Mouse (Mus musculus): Measurements from ENCODE around the gene Prdx6. TPM values are rescaled to one million over a fixed set of nuclear protein-coding genes. Genes with fewer than 3 reads are reported as not detected.

The Prdx6 gene
- total and polyA plus RNA-seq, 3 experiments: 102 to 277 (median 232) TPM

- in situ Hi-C loops (cut with MboI; ENCODE audit: low pct_ligation_motif_present, low pct_unique_long_range_greater_than_20kb, low sequenced_read_pairs): no loop called here
- Histone ChIP-seq H3K4me1 (ENCODE audit: control insufficient read depth in 1 of 2, insufficient read depth in 2 of 2) (peaks cover 4 to 31% of the 10 kb centered on the region in 2 experiments), H3K9ac (ENCODE audit: insufficient read depth, low read depth) (no peak overlapping the region), H3K36me3 (replicated peaks in 1 of 2; ENCODE audit: control insufficient read depth in 1 of 2, insufficient read depth in 1 of 2, low read length in 1 of 2) (peaks cover 0 to 9% of the 10 kb centered on the region in 2 experiments), H3K4me2 (ENCODE audit: insufficient read depth, low read depth, poor library complexity, severe bottlenecking) (no peak overlapping the region), H3K79me2 (replicated peaks; ENCODE audit: control insufficient read depth, extremely low read depth, insufficient read depth, poor library complexity, severe bottlenecking) (peaks cover 24% of the 10 kb centered on the region), H3K27ac (ENCODE audit: insufficient read depth, low read depth) (no peak overlapping the region), H3K27me3 (replicated peaks) (no peaks in the 10 kb centered on the region), H3K4me3 (replicated peaks in 1 of 3; ENCODE audit: low read depth in 2 of 3, low read length in 2 of 3, poor library complexity in 1 of 3) (no peak overlapping the region), H3K9me3 (replicated peaks; ENCODE audit: low read length) (no peaks in the 10 kb centered on the region)
- dilution Hi-C loops (cut with MboI; ENCODE audit: extremely low pct_ligation_motif_present, extremely low pct_unique_long_range_greater_than_20kb, low sequenced_read_pairs): no loop called here
- no peak for DNase-seq (ENCODE audit: extremely low read depth)
- TF ChIP-seq CTCF (conservative IDR thresholded peaks at IDR 0.05 in 1 of 2, IDR thresholded peaks at IDR 0.05 in 1 of 2; ENCODE audit: low read depth in 2 of 2, low read length in 2 of 2): no peak
- no peak for TF ChIP-seq ELF1 (IDR thresholded peaks at IDR 0.05; ENCODE audit: low read depth, low read length)
- TF ChIP-seq SMC3 (IDR thresholded peaks at IDR 0.05; ENCODE audit: low read depth, low read length): no peak
- no peak for TF ChIP-seq CHD2 (IDR thresholded peaks at IDR 0.05; ENCODE audit: low read length)
- no peak for TF ChIP-seq ZC3H11A (IDR thresholded peaks at IDR 0.05; ENCODE audit: low read depth, low read length)
- no peak for TF ChIP-seq ZKSCAN1 (IDR thresholded peaks at IDR 0.05; ENCODE audit: borderline replicate concordance, low read depth, low read length)
- no peak for TF ChIP-seq NELFE (IDR thresholded peaks at IDR 0.05; ENCODE audit: low read depth, low read length)
- no peak for TF ChIP-seq CHD1 (IDR thresholded peaks at IDR 0.05; ENCODE audit: low read depth, low read length)
- no peak for TF ChIP-seq RAD21 (IDR thresholded peaks at IDR 0.05; ENCODE audit: low read depth, low read length)
- TF ChIP-seq USF2 (conservative IDR thresholded peaks at IDR 0.05; ENCODE audit: low read depth, low read length): no peak
- TF ChIP-seq ZNF384 (IDR thresholded peaks at IDR 0.05; ENCODE audit: low read depth, low read length): no peak
These were observed 1.9 kb upstream of the Prdx6 start for GRCm38 (mm10) chr1:161252901-161253300.

DNA sequence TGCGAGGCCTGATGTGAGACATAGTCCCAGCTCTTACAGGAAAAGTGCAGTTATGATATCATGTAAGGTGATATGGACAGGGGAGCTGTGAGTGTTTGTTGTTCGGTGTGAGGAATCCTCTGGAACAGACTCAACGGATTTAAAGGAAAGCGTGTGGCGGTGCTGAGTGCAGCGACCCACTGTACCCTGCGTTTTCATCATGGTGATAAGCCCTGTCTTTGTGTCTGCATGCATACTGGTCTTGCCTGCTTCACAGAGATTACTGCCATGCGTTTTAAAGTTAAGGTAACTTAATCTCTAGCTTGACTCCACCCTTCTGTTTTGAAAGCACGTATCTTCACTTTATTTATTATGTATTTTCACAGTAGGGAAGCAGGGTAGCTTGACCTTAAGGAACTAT is 1.3 kb upstream of the Prdx6 start:
- H3K27me3 ChIP-seq (replicated peaks): no peaks in the 10 kb centered on the region
- no peaks in the 10 kb centered on the region for H3K9me3 ChIP-seq (replicated peaks; ENCODE audit: low read length)
- in situ Hi-C loops (cut with MboI; ENCODE audit: low pct_ligation_motif_present, low pct_unique_long_range_greater_than_20kb, low sequenced_read_pairs) (no loop called here), dilution Hi-C loops (cut with MboI; ENCODE audit: extremely low pct_ligation_motif_present, extremely low pct_unique_long_range_greater_than_20kb, low sequenced_read_pairs) (no loop called here)
- H3K4me3 ChIP-seq (replicated peaks in 1 of 3; ENCODE audit: low read depth in 2 of 3, low read length in 2 of 3, poor library complexity in 1 of 3): no peak overlapping the region
- H3K79me2 ChIP-seq (replicated peaks; ENCODE audit: control insufficient read depth, extremely low read depth, insufficient read depth, poor library complexity, severe bottlenecking): peaks cover 24% of the 10 kb centered on the region
- no peak overlapping the region for H3K27ac ChIP-seq (ENCODE audit: insufficient read depth, low read depth)
- H3K9ac ChIP-seq (ENCODE audit: insufficient read depth, low read depth): no peak overlapping the region
- peaks cover 4 to 37% of the 10 kb centered on the region in 2 experiments for H3K4me1 ChIP-seq (ENCODE audit: control insufficient read depth in 1 of 2, insufficient read depth in 2 of 2)
- TF ChIP-seq MAX (IDR thresholded peaks at IDR 0.05; ENCODE audit: low read length) (no peak), MXI1 (IDR thresholded peaks at IDR 0.05; ENCODE audit: low read depth, low read length) (no peak), POLR2A (IDR thresholded peaks at IDR 0.05; ENCODE audit: low read depth, low read length) (no peak), SIN3A (IDR thresholded peaks at IDR 0.05; ENCODE audit: low read length) (no peak), USF2 (conservative IDR thresholded peaks at IDR 0.05; ENCODE audit: low read depth, low read length) (no peak), JUN (IDR thresholded peaks at IDR 0.05; ENCODE audit: insufficient read depth, low read depth, low read length) (no peak), MYC (IDR thresholded peaks at IDR 0.05; ENCODE audit: low read depth, low read length) (0 out of 2 replicates have a peak, but pooled peaks have one; percentile 0), ETS1 (conservative IDR thresholded peaks at IDR 0.05; ENCODE audit: low read depth, low read length) (no peak), PAX5 (IDR thresholded peaks at IDR 0.05; ENCODE audit: low read length) (no peak)
- H3K36me3 ChIP-seq (replicated peaks in 1 of 2; ENCODE audit: control insufficient read depth in 1 of 2, insufficient read depth in 1 of 2, low read length in 1 of 2): peaks cover 0 to 14% of the 10 kb centered on the region in 2 experiments
- DNase-seq (ENCODE audit: extremely low read depth): no peak
- H3K4me2 ChIP-seq (ENCODE audit: insufficient read depth, low read depth, poor library complexity, severe bottlenecking): no peak overlapping the region
